Mouse (Mus musculus) neural tube, embryonic 13.5 days (tissue): ENCODE measurements around the gene Tcp11l1. TPM values are rescaled to one million over a fixed set of nuclear protein-coding genes. Genes with fewer than 3 reads are reported as not detected.

Experiments used
- ATAC-seq: fragments of 200-750 bp; cut with Nextera tagmentation; 2 replicates; pipeline ENCODE4 v1.8.0; 2017; ENCODE audit warnings: low read depth, mild to moderate bottlenecking, moderate TSS enrichment, moderate library complexity
- H3K27ac ChIP-seq: fragments of 300-500 bp; sonication (generic); replicated peaks from 2 replicates; pipeline ENCODE4 v1.5.1; 2015; ENCODE audit warnings: moderate library complexity, mild to moderate bottlenecking, inconsistent platforms
- H3K27me3 ChIP-seq: fragments of 300-500 bp; sonication (generic); 2 replicates; pipeline ENCODE4 v1.6.1; 2015; ENCODE audit warnings: mild to moderate bottlenecking, inconsistent platforms
- H3K36me3 ChIP-seq: fragments of 300-500 bp; sonication (generic); 2 replicates; pipeline ENCODE4 v1.6.1; 2015; ENCODE audit warnings: mild to moderate bottlenecking, inconsistent platforms
- H3K4me1 ChIP-seq: fragments of 300-500 bp; sonication (generic); replicated peaks from 2 replicates; pipeline ENCODE4 v1.6.1; 2015; ENCODE audit warnings: inconsistent platforms
- H3K4me2 ChIP-seq: fragments of 300-500 bp; sonication (generic); 2 replicates; pipeline ENCODE4 v1.6.1; 2015; ENCODE audit warnings: inconsistent platforms, mild to moderate bottlenecking, moderate library complexity
- H3K4me3 ChIP-seq: fragments of 300-500 bp; sonication (generic); 2 replicates; pipeline ENCODE4 v1.5.1; 2015; ENCODE audit warnings: mild to moderate bottlenecking, inconsistent platforms
- H3K9ac ChIP-seq: fragments of 300-500 bp; sonication (generic); 2 replicates; pipeline ENCODE4 v1.6.1; 2015; ENCODE audit warnings: moderate library complexity, mild to moderate bottlenecking, inconsistent platforms
- H3K9me3 ChIP-seq: fragments of 300-500 bp; sonication (generic); 2 replicates; pipeline ENCODE4 v1.6.1; 2016; ENCODE audit warnings: inconsistent platforms
- WGBS: fragments of 180-500 bp; shearing (Covaris S2); methylation state at CpG from one replicate; pipeline ENCODE4 v1.1.7; 2015; 5-methylcytosine and 5-hydroxymethylcytosine counted together
- polyA plus RNA-seq: library from polyadenylated mRNA; unstranded; fragments of >200 nt; fragmentation: Nextera tagmentation; extraction: Ambion mirVana; gene quantifications from 2 replicates; pipeline ENCODE4 v1.2.1, GENCODE M21; 2015

Tcp11l1 gene
- polyA plus RNA-seq, 1 experiment from 2014 or later: 68.4 TPM

DNA sequence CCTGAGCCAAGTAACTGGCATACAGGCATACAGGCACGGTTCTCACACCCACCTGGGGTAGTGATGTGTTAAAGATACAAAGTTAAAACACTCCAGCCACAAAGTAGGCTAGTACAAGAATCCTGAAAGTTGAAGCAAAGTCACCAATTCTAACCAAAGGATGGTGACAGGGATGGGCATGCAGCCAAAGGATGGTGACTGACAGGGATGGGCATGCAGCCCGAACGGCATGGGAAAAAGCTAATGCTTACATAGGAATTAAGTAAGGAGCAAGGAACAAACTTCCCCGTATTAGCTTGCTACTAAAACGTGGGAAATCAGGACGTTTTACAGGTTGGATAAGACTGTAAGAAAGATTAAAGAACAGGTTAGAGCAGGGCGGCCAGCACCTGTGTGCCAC is 24.3 kb upstream of the Tcp11l1 start:
- no peak overlapping the region for H3K27ac ChIP-seq
- H3K9ac ChIP-seq: no peak overlapping the region
- no peak overlapping the region for H3K4me2 ChIP-seq
- ATAC-seq: no peak
- no peaks in the 10 kb centered on the region for H3K36me3 ChIP-seq
- 65% methylated on average over 7 of the region's 7 CpGs for WGBS
- peaks cover 8% of the 10 kb centered on the region for H3K4me1 ChIP-seq
- no peak overlapping the region for H3K4me3 ChIP-seq
- peaks cover 16% of the 10 kb centered on the region for H3K27me3 ChIP-seq
- no peaks in the 10 kb centered on the region for H3K9me3 ChIP-seq

DNA sequence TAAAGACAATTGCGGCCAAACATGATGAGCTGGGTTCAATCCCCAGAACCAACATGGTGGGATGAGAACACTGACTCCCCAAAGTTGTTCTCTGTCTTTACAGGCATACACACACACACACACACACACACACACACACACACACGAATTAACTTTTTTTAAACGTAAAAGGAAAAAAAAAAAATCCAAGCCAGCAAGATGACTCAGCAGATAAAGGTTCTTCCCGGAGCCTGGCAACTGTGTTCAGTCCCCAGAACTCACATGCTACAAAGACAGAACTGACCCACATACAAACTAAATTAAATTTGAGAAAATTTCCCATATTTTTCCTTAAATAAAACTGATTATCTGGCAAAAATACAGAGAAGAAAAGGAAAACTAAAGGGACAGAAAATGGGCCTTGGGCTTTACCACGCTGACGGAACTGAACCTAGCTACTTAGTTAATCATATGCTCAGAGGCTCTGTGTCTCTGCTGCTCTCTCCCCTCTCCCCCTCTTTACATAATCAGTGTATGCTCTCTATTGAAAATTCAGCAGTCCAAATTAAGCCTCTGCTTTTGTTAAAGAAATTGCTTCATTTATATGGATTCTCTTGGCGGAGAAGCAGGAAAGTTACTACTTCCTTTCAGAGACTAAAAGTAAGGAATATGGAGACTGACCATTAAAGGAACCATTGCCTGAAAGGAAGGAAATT is 20.7 kb upstream of the Tcp11l1 start:
- 80% methylated on average over 7 of the region's 7 CpGs for WGBS
- H3K4me1 ChIP-seq: no peaks in the 10 kb centered on the region

DNA sequence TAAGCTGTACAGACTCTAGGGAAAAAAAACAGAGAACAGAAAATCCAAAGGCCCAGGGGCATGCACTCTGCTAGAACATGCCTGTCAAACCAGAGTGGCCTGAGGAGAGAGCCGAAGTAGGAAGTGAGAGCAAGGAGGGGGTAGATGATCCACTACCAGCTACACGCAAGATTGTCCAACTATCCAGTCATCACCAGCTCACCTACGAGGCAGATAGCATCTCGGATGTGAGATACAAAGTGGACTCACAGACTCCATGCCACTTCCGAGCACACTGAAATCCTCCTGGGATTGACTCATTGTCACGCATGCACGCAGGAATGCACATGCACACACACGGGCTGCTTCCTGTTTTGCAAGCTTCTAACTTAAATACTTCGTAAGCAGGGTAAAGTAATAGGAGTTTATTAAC is 20.1 kb upstream of the Tcp11l1 start:
- Histone ChIP-seq H3K4me1 (no peaks in the 10 kb centered on the region), H3K27me3 (no peaks in the 10 kb centered on the region), H3K36me3 (no peaks in the 10 kb centered on the region), H3K4me3 (no peak overlapping the region), H3K9me3 (no peaks in the 10 kb centered on the region), H3K9ac (no peak overlapping the region), H3K4me2 (no peak overlapping the region), H3K27ac (no peak overlapping the region)
- no peak for ATAC-seq
- WGBS: 88% methylated on average over 9 of the region's 9 CpGs

More for the DNA sequence above, 20.7 kb upstream of the Tcp11l1 start:
- Histone ChIP-seq H3K4me2 (no peak overlapping the region), H3K36me3 (no peaks in the 10 kb centered on the region), H3K27ac (no peak overlapping the region), H3K9me3 (no peaks in the 10 kb centered on the region), H3K4me3 (no peak overlapping the region), H3K27me3 (no peaks in the 10 kb centered on the region), H3K9ac (no peak overlapping the region)
- ATAC-seq: no peak

- H3K4me2 ChIP-seq: no peak overlapping the region
- H3K4me3 ChIP-seq: no peak overlapping the region
- no peaks in the 10 kb centered on the region for H3K27me3 ChIP-seq
- H3K27ac ChIP-seq: no peak overlapping the region
- H3K9me3 ChIP-seq: no peaks in the 10 kb centered on the region
- no peaks in the 10 kb centered on the region for H3K36me3 ChIP-seq
- 81% methylated on average over 1 of the region's 1 CpGs for WGBS
- no peaks in the 10 kb centered on the region for H3K4me1 ChIP-seq
- H3K9ac ChIP-seq: no peak overlapping the region
- no peak for ATAC-seq
Observed at GRCm38 (mm10) chr2:104727369-104727768, 15.4 kb upstream of the Tcp11l1 start.

DNA sequence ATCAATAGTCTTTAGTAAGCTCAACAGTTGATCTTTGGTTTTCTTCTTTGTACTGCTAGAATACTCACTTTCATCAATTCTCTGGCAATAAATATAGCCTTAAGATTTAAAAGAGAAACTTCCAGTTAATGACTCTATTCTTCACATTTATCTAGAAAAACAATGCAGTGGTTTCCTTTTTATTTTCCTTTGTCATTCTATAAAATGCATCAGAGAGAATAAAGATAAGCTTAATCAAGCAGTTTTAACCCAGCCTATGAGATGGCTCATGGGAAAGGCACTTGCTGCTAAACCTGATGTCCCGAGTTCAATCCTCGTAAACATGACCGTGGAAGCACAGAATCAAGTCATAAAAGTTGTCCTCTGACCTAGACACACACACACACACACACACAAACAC is 10.1 kb upstream of the Tcp11l1 start:
- Histone ChIP-seq H3K9me3 (no peaks in the 10 kb centered on the region), H3K4me2 (no peak overlapping the region), H3K9ac (no peak overlapping the region), H3K4me3 (no peak overlapping the region), H3K36me3 (no peaks in the 10 kb centered on the region), H3K27me3 (no peaks in the 10 kb centered on the region), H3K27ac (no peak overlapping the region), H3K4me1 (no peaks in the 10 kb centered on the region)
- no peak for ATAC-seq
- 65% methylated on average over 3 of the region's 3 CpGs for whole genome bisulfite sequencing

DNA sequence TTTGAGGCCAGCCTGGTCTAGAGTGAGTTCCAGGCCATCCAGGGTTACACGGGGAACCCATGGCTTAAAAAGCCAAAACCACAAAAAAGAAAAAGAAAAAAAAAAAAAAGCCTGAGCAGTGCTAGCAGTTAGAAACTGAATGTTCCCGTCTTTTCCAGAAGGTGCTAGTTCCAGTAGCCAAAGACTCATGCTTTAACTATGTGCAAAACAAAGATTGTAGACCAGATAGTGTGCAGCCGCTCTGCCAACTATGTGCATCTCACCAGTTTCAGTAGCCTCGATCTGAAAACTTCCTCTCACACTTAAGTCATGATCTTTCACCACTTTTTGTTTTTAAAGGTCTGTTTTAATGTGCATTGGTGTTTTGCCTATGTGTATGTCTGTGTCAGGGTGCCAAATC is 5.9 kb upstream of the Tcp11l1 start:
- H3K9ac ChIP-seq: no peak overlapping the region
- 83% methylated on average over 4 of the region's 4 CpGs for WGBS
- H3K4me3 ChIP-seq: no peak overlapping the region
- H3K36me3 ChIP-seq: no peaks in the 10 kb centered on the region
- H3K4me1 ChIP-seq: peaks cover 8% of the 10 kb centered on the region; the same call in 1 of the 2 replicates
- H3K27me3 ChIP-seq: no peaks in the 10 kb centered on the region
- H3K9me3 ChIP-seq: no peaks in the 10 kb centered on the region
- ATAC-seq: no peak
- no peak overlapping the region for H3K4me2 ChIP-seq
- H3K27ac ChIP-seq: no peak overlapping the region

DNA sequence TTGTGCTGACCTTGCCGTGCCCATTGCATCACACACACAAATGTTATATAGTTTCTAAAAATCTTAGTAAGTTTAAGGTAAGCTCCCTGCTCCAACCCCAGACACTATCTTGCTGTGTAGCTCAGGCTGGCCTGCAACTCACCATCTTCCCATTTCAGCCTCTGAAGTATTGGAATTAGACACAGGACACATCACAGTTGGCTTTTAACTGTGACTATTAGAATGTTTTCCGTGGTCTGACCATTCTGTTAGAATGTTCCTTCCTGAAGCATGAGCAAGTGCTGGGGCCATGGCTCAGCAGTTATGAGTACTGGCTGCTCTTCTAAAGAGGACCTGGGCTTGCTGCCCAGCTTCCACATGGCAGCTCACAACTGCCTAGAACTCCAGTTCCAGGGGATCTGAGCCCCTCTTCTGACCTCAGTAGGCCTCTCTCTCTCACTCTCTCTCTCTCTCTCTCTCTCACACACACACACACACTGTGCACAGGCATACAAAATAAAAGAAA is 5.3 kb upstream of the Tcp11l1 start:
- ATAC-seq: no peak
- Histone ChIP-seq H3K4me1 (peaks cover 12% of the 10 kb centered on the region; the same call in 1 of the 2 replicates), H3K27ac (no peak overlapping the region), H3K36me3 (no peaks in the 10 kb centered on the region), H3K27me3 (no peaks in the 10 kb centered on the region), H3K9ac (no peak overlapping the region), H3K4me2 (no peak overlapping the region), H3K4me3 (no peak overlapping the region), H3K9me3 (no peaks in the 10 kb centered on the region)
- 89% methylated on average over 2 of the region's 2 CpGs for WGBS

- no peak for ATAC-seq
- WGBS: 93% methylated on average over 4 of the region's 4 CpGs
- no peaks in the 10 kb centered on the region for H3K36me3 ChIP-seq
- H3K4me2 ChIP-seq: no peak within 1 kb of the TSS
- H3K4me3 ChIP-seq: no peak within 1 kb of the TSS
- no peak within 1 kb of the TSS for H3K9ac ChIP-seq
- no peak within 1 kb of the TSS for H3K27ac ChIP-seq
- H3K9me3 ChIP-seq: no peaks in the 10 kb centered on the region
- H3K4me1 ChIP-seq: peaks cover 15% of the 10 kb centered on the region
- H3K27me3 ChIP-seq: no peaks in the 10 kb centered on the region
Observed at GRCm38 (mm10) chr2:104716279-104716678, 4.3 kb upstream of the Tcp11l1 start, which contains the start of gene Pin1rt1. Pin1rt1 (minus strand) TSS chr2:104716379.

DNA sequence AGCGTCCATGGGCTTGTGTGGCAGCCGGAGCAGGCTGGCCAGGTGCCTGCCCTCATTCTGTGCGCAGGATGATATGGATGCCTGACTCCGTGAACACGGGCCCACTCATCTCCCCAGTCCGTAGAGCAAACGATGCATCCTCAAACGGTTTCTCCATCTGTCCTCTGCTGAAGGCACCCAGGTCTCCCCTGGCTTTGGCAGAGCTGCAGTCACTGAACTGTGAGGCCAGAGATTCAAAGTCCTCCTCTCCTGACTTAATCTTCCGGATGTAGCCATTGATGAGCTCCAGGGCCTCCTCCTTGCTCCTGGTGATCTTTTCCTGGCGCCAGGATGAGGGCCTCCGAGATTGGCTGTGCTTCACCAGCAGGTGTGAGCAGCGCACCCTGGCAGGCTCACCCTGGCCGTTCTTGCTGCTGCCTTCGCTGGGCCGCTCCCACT is 2.3 kb upstream of the Tcp11l1 start:
- Histone ChIP-seq H3K4me1 (peaks cover 32% of the 10 kb centered on the region), H3K9me3 (no peaks in the 10 kb centered on the region), H3K27ac (no peak overlapping the region), H3K4me3 (no peak overlapping the region), H3K4me2 (no peak overlapping the region), H3K27me3 (no peaks in the 10 kb centered on the region), H3K36me3 (no peaks in the 10 kb centered on the region), H3K9ac (0 out of 2 replicates have a peak overlapping the region, but pooled peaks have one; percentile 0)
- WGBS: 37% methylated on average over 15 of the region's 15 CpGs
- no peak for ATAC-seq

DNA sequence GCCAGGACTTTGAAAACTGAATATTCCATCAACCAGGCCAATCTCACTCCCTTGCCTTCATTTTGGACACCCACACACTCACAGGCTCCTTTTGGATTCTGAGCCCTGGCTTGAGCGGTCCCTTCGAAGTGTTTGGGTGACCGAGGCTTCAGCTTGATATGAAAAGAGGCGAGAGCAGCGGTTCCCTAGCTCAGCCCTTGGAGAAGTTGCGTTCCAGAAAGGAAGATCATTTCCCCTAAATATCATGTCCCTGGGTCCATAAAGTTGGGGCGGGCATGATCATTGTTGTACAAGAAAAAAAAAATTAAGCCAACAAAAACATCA is 479 bp upstream of the Tcp11l1 start:
- WGBS: 4% methylated on average over 7 of the region's 7 CpGs
- peak overlapping the region; percentile 69 for H3K4me2 ChIP-seq
- ATAC-seq: peak; percentile 32
- peak overlapping the region; percentile 92 for H3K27ac ChIP-seq
- H3K9ac ChIP-seq: peak overlapping the region; percentile 91
- H3K27me3 ChIP-seq: no peaks in the 10 kb centered on the region
- H3K4me1 ChIP-seq: peaks cover 32% of the 10 kb centered on the region
- H3K4me3 ChIP-seq: peak overlapping the region; percentile 76
- 0 out of 2 replicates have a peak, but pooled peaks cover 3% of the 10 kb centered on the region for H3K36me3 ChIP-seq
- no peaks in the 10 kb centered on the region for H3K9me3 ChIP-seq

- no peaks in the 10 kb centered on the region for H3K9me3 ChIP-seq
- peaks cover 10% of the 10 kb centered on the region for H3K36me3 ChIP-seq
- H3K4me3 ChIP-seq: peak overlapping the region; percentile 76
- peak overlapping the region; percentile 92 for H3K27ac ChIP-seq
- H3K27me3 ChIP-seq: no peaks in the 10 kb centered on the region
- 21% methylated on average over 6 of the region's 6 CpGs for WGBS
- peak overlapping the region; percentile 69 for H3K4me2 ChIP-seq
- peaks cover 32% of the 10 kb centered on the region for H3K4me1 ChIP-seq
- peak overlapping the region; percentile 91 for H3K9ac ChIP-seq
- peak; percentile 4; the same call in 1 of the 2 replicates for ATAC-seq
Observed at GRCm38 (mm10) chr2:104710670-104711370, 1.1 kb downstream of the Tcp11l1 start.

DNA sequence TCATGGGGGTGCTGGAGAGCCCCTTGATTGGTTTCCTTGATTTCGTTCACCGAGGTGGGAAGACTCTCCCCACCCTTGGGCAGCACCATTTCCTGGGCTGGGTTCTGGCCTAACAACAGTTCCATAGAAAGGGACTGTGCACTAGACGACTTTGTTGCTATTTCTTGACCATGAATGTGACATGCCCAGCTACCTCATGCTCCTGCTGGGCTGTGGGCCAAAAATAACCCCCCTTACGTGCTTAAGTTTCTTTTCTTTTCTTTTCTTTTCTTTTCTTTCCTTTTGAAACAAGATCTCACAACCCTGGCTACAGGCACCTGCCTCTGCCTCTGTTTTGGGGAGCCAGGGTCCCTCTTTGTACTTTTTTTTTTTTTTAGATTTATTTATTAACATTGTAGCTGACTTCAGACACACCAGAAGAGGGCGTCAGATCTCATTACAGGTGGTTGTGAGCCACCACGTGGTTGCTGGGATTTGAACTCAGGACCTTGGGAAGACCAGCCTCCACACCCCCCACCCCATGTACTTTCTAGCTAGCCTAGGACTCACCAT is 2.1 kb downstream of the Tcp11l1 start:
- peaks cover 20% of the 10 kb centered on the region for H3K36me3 ChIP-seq
- peak overlapping the region; percentile 69; the same call in 1 of the 2 replicates for H3K4me2 ChIP-seq
- peaks cover 32% of the 10 kb centered on the region for H3K4me1 ChIP-seq
- H3K4me3 ChIP-seq: no peak overlapping the region
- no peak for ATAC-seq
- H3K27me3 ChIP-seq: no peaks in the 10 kb centered on the region
- H3K27ac ChIP-seq: no peak overlapping the region
- no peaks in the 10 kb centered on the region for H3K9me3 ChIP-seq
- H3K9ac ChIP-seq: no peak overlapping the region
- WGBS: 62% methylated on average over 6 of the region's 6 CpGs
